In genomic region chr4:10872685-10873539, GRCm38 (mm10) we compare ENCODE assay signal across 8 mouse cellular contexts. TPM values are rescaled to one million over a fixed set of nuclear protein-coding genes. Genes with fewer than 3 reads are reported as not detected.
A peak's percentile ranks its signal among the peaks of the same experiment; 100 is the strongest.
DNase-seq lines count a peak whose midpoint lies in the region; ATAC-seq and TF ChIP-seq lines count a peak whose summit lies in the region.

No protein-coding gene starts in this region.

- no peaks in the 10 kb centered on the region for H3K9me3 ChIP-seq in heart, embryonic 10.5 days
- peaks cover 13% of the 10 kb centered on the region for H3K9me3 ChIP-seq in ES-Bruce4 (replicated peaks; ENCODE audit: control insufficient read depth, insufficient read depth, low read length, poor library complexity, severe bottlenecking)
- H3K9me3 ChIP-seq in embryonic facial prominence, embryonic 14.5 days (ENCODE audit: control insufficient read depth, low read length) = no peaks in the 10 kb centered on the region
- no peaks in the 10 kb centered on the region for H3K9me3 ChIP-seq in limb, embryonic 10.5 days (replicated peaks)
- H3K9me3 ChIP-seq in neural tube, embryonic 13.5 days = no peaks in the 10 kb centered on the region

- H3K9ac ChIP-seq in ES-Bruce4 (ENCODE audit: low read depth, poor library complexity, severe bottlenecking) = peak overlapping the region; percentile 90
- H3K9ac ChIP-seq in embryonic facial prominence, embryonic 14.5 days (ENCODE audit: low read depth, low read length) = peak overlapping the region; percentile 92
- H3K9ac ChIP-seq in neural tube, embryonic 13.5 days = peak overlapping the region; percentile 94

- H3K4me3 ChIP-seq in heart, embryonic 10.5 days = peak overlapping the region; percentile 89
- peak overlapping the region; percentile 67; the same call in 1 of the 2 replicates for H3K4me3 ChIP-seq in ES-Bruce4 (ENCODE audit: low read depth, low read length)
- H3K4me3 ChIP-seq in embryonic facial prominence, embryonic 14.5 days (ENCODE audit: low read depth, low read length) = peak overlapping the region; percentile 86
- peak overlapping the region; percentile 89 for H3K4me3 ChIP-seq in limb, embryonic 10.5 days
- peak overlapping the region; percentile 64 for H3K4me3 ChIP-seq in neural tube, embryonic 13.5 days

- 42% methylated on average over 16 of the region's 16 CpGs for WGBS in heart, embryonic 10.5 days
- WGBS in embryonic facial prominence, embryonic 14.5 days = 22% methylated on average over 16 of the region's 16 CpGs
- 36% methylated on average over 16 of the region's 16 CpGs for WGBS in limb, embryonic 10.5 days
- WGBS in neural tube, embryonic 13.5 days = 30% methylated on average over 16 of the region's 16 CpGs

- no peak for DNase-seq in heart, embryonic 10.5 days (ENCODE audit: low spot score)
- DNase-seq in heart, adult 9 months (ENCODE audit: low spot score in 2 of 2) = no peak
- no peak for DNase-seq in embryonic facial prominence, embryonic 14.5 days (ENCODE audit: low spot score)
- DNase-seq in limb, embryonic 10.5 days (ENCODE audit: low spot score) = no peak
- DNase-seq in layer of hippocampus, adult 9-11 months = no peak
- no peak for DNase-seq in adrenal gland, postnatal 4 days (ENCODE audit: low spot score in 2 of 2)

- H3K36me3 ChIP-seq in heart, embryonic 10.5 days = no peaks in the 10 kb centered on the region
- no peaks in the 10 kb centered on the region for H3K36me3 ChIP-seq in ES-Bruce4 (ENCODE audit: control insufficient read depth, insufficient read depth, low read length, poor library complexity, severe bottlenecking)
- H3K36me3 ChIP-seq in embryonic facial prominence, embryonic 14.5 days (ENCODE audit: control insufficient read depth, insufficient read depth, low read length) = no peaks in the 10 kb centered on the region
- no peaks in the 10 kb centered on the region for H3K36me3 ChIP-seq in limb, embryonic 10.5 days
- no peaks in the 10 kb centered on the region for H3K36me3 ChIP-seq in neural tube, embryonic 13.5 days

- TF ChIP-seq EP300 in ES-Bruce4 (IDR thresholded peaks at IDR 0.05; ENCODE audit: insufficient read depth, low read depth, low read length) = no peak

- TF ChIP-seq POLR2A in ES-Bruce4 (IDR thresholded peaks at IDR 0.05; ENCODE audit: insufficient read depth, low read length) = no peak

- ATAC-seq in embryonic facial prominence, embryonic 14.5 days (ENCODE audit: low read depth) = no peak
- no peak for ATAC-seq in neural tube, embryonic 13.5 days (ENCODE audit: low read depth)

- peak overlapping the region; percentile 71 for H3K4me2 ChIP-seq in embryonic facial prominence, embryonic 14.5 days (ENCODE audit: low read depth, low read length)
- H3K4me2 ChIP-seq in neural tube, embryonic 13.5 days = peak overlapping the region; percentile 63

- H3K4me1 ChIP-seq in heart, embryonic 10.5 days = no peaks in the 10 kb centered on the region
- H3K4me1 ChIP-seq in ES-Bruce4 (ENCODE audit: control insufficient read depth, insufficient read depth, low read length) = no peaks in the 10 kb centered on the region
- peaks cover 4% of the 10 kb centered on the region for H3K4me1 ChIP-seq in embryonic facial prominence, embryonic 14.5 days (ENCODE audit: control insufficient read depth, insufficient read depth, low read length)
- peaks cover 6% of the 10 kb centered on the region for H3K4me1 ChIP-seq in limb, embryonic 10.5 days
- H3K4me1 ChIP-seq in neural tube, embryonic 13.5 days (replicated peaks) = peaks cover 23% of the 10 kb centered on the region

- peak overlapping the region; percentile 56; the same call in 1 of the 2 replicates for H3K27ac ChIP-seq in heart, embryonic 10.5 days
- H3K27ac ChIP-seq in ES-Bruce4 (ENCODE audit: insufficient read depth, low read length) = no peak overlapping the region
- H3K27ac ChIP-seq in embryonic facial prominence, embryonic 14.5 days (replicated peaks; ENCODE audit: low read depth, low read length) = peak overlapping the region; percentile 100
- H3K27ac ChIP-seq in limb, embryonic 10.5 days = peak overlapping the region; percentile 96; the same call in 1 of the 2 replicates
- peak overlapping the region; percentile 99; the same call in 1 of the 2 replicates for H3K27ac ChIP-seq in neural tube, embryonic 13.5 days (replicated peaks)

- no peak for TF ChIP-seq CTCF in ES-Bruce4 (IDR thresholded peaks at IDR 0.05; ENCODE audit: low read depth, low read length)

- no peaks in the 10 kb centered on the region for H3K27me3 ChIP-seq in heart, embryonic 10.5 days (ENCODE audit: insufficient read depth, poor library complexity, severe bottlenecking)
- H3K27me3 ChIP-seq in ES-Bruce4 (ENCODE audit: control insufficient read depth, insufficient read depth, low read length, poor library complexity, severe bottlenecking) = no peaks in the 10 kb centered on the region
- H3K27me3 ChIP-seq in embryonic facial prominence, embryonic 14.5 days (replicated peaks; ENCODE audit: control insufficient read depth, insufficient read depth, low read length) = no peaks in the 10 kb centered on the region
- H3K27me3 ChIP-seq in limb, embryonic 10.5 days (ENCODE audit: low read depth, poor library complexity, severe bottlenecking) = no peaks in the 10 kb centered on the region
- H3K27me3 ChIP-seq in neural tube, embryonic 13.5 days = no peaks in the 10 kb centered on the region

RNA-seq across cellular contexts. Expression of gene 2610301B20Rik, which starts 1.4 kb away (rescaled TPM):
- polyA plus RNA-seq in heart, embryonic 10.5 days (2016; fragmentation: Nextera tagmentation; extraction: Ambion mirVana) = 22.9 and 23.8 TPM in 2 replicates
- 14.3 and 16.9 TPM in 2 replicates for polyA plus RNA-seq in ES-Bruce4 (2011; ENCODE audit: insufficient read depth, insufficient read length, low read depth, missing spikeins)
- polyA plus RNA-seq in embryonic facial prominence, embryonic 14.5 days (2014; fragmentation: Nextera tagmentation; extraction: Ambion mirVana) = 36.2 and 38.3 TPM in 2 replicates
- polyA plus RNA-seq in limb, embryonic 10.5 days (2016; fragmentation: Nextera tagmentation; extraction: Ambion mirVana) = 20.1 and 26.6 TPM in 2 replicates
- 40.6 and 45.8 TPM in 2 replicates for polyA plus RNA-seq in neural tube, embryonic 13.5 days (2015; fragmentation: Nextera tagmentation; extraction: Ambion mirVana)
- 10 to 100 TPM; 21.5 to 24.5 TPM for total RNA-seq in adrenal gland, postnatal 4 days (2021)
